Mouse (Mus musculus): Measurements from ENCODE around the gene Nol4l. TPM values are rescaled to one million over a fixed set of nuclear protein-coding genes. Genes with fewer than 3 reads are reported as not detected.

Gene Nol4l
- polyA plus RNA-seq, 2 experiments: 3.7 to 5.7 TPM

GRCm38 (mm10) chr2:153479486-153479885, 50.3 kb downstream of the Nol4l start:
- ATAC-seq (ENCODE audit: insufficient read depth) (peak; percentile 35; the same call in 1 of the 2 replicates), DNase-seq (ENCODE audit: low read depth in 3 of 3, low spot score in 3 of 3) (no peak)
- TF ChIP-seq EP300 (IDR thresholded peaks at IDR 0.05; ENCODE audit: low read depth) (no peak), CTCF (IDR thresholded peaks at IDR 0.05; ENCODE audit: low read depth) (no peak)
- no peaks in the 10 kb centered on the region for H3K9me3 ChIP-seq (ENCODE audit: control insufficient read depth, low read length)
- H3K36me3 ChIP-seq (replicated peaks; ENCODE audit: control insufficient read depth, insufficient read depth, low read depth): peaks cover 3% of the 10 kb centered on the region; the same call in 1 of the 2 replicates
- no peak overlapping the region for H3K9ac ChIP-seq (replicated peaks)
- 11% methylated on average over 1 of the region's 1 CpGs for WGBS (ENCODE audit: insufficient replicate concordance)
- H3K4me2 ChIP-seq (ENCODE audit: low read depth): no peak overlapping the region
- peak overlapping the region; percentile 4 for H3K27ac ChIP-seq
- peaks cover 28 to 47% of the 10 kb centered on the region in 2 experiments for H3K4me1 ChIP-seq (replicated peaks; ENCODE audit: control insufficient read depth in 2 of 2, insufficient read depth in 2 of 2, low read length in 1 of 2)
- no peak overlapping the region for H3K4me3 ChIP-seq (ENCODE audit: insufficient read depth in 1 of 2, low read depth in 2 of 2, low read length in 2 of 2)
- no peaks in the 10 kb centered on the region for H3K27me3 ChIP-seq (ENCODE audit: control insufficient read depth, insufficient read depth, low read length)

GRCm38 (mm10) chr2:153478583-153478982, 51.2 kb downstream of the Nol4l start:
- H3K4me2 ChIP-seq (ENCODE audit: low read depth): no peak overlapping the region
- ATAC-seq (ENCODE audit: insufficient read depth): peak; percentile 54; the same call in 1 of the 2 replicates
- no peaks in the 10 kb centered on the region for H3K9me3 ChIP-seq (ENCODE audit: control insufficient read depth, low read length)
- WGBS (ENCODE audit: insufficient replicate concordance): 27% methylated on average over 4 of the region's 4 CpGs
- peak in 2 of 3 experiments; percentile 48 to 54 for DNase-seq (ENCODE audit: low read depth in 3 of 3, low spot score in 3 of 3)
- peak; percentile 94 for TF ChIP-seq CTCF (IDR thresholded peaks at IDR 0.05; ENCODE audit: low read depth)
- no peak for TF ChIP-seq EP300 (IDR thresholded peaks at IDR 0.05; ENCODE audit: low read depth)
- H3K4me1 ChIP-seq (replicated peaks; ENCODE audit: control insufficient read depth in 2 of 2, insufficient read depth in 2 of 2, low read length in 1 of 2): peaks cover 22 to 38% of the 10 kb centered on the region in 2 experiments
- H3K27ac ChIP-seq: no peak overlapping the region; the same call in 1 of the 2 replicates
- H3K36me3 ChIP-seq (replicated peaks; ENCODE audit: control insufficient read depth, insufficient read depth, low read depth): peaks cover 3% of the 10 kb centered on the region; the same call in 1 of the 2 replicates
- H3K27me3 ChIP-seq (ENCODE audit: control insufficient read depth, insufficient read depth, low read length): no peaks in the 10 kb centered on the region
- H3K4me3 ChIP-seq (ENCODE audit: insufficient read depth in 1 of 2, low read depth in 2 of 2, low read length in 2 of 2): no peak overlapping the region
- no peak overlapping the region for H3K9ac ChIP-seq (replicated peaks)

- Histone ChIP-seq H3K4me3 (ENCODE audit: insufficient read depth in 1 of 2, low read depth in 2 of 2, low read length in 2 of 2) (no peak overlapping the region), H3K4me1 (replicated peaks; ENCODE audit: control insufficient read depth in 2 of 2, insufficient read depth in 2 of 2, low read length in 1 of 2) (peaks cover 11 to 24% of the 10 kb centered on the region in 2 experiments), H3K4me2 (ENCODE audit: low read depth) (no peak overlapping the region), H3K9ac (replicated peaks) (no peak overlapping the region), H3K36me3 (replicated peaks; ENCODE audit: control insufficient read depth, insufficient read depth, low read depth) (peaks cover 3% of the 10 kb centered on the region; the same call in 1 of the 2 replicates), H3K9me3 (ENCODE audit: control insufficient read depth, low read length) (no peaks in the 10 kb centered on the region), H3K27ac (no peak overlapping the region), H3K27me3 (ENCODE audit: control insufficient read depth, insufficient read depth, low read length) (no peaks in the 10 kb centered on the region)
- 52% methylated on average over 4 of the region's 4 CpGs for WGBS (ENCODE audit: insufficient replicate concordance)
- ATAC-seq (ENCODE audit: insufficient read depth) (no peak), DNase-seq (ENCODE audit: low read depth in 3 of 3, low spot score in 3 of 3) (no peak)
- no peak for TF ChIP-seq EP300 (IDR thresholded peaks at IDR 0.05; ENCODE audit: low read depth)
- TF ChIP-seq CTCF (IDR thresholded peaks at IDR 0.05; ENCODE audit: low read depth): no peak
Observed at GRCm38 (mm10) chr2:153475114-153476112, 54.4 kb downstream of the Nol4l start.

DNA sequence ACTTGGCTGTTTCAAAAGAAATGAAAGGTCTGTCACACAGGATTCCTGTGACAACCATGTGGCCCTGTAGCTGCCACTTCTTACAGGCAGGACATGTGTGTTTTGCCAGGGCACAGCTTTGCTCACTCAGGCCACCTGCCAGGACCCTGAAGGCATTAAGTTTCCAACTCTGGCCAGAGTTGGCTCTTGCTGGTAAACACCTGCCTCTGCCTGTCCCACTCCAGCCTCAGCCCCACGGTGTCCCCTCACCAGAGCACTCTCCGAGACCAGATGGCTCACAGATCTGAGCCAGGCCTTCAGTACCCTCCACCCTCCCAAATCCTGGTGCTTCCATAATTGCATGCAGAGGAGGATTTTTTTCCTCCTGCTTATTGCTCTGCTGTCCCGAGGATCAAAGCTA, 58.8 kb downstream of the Nol4l start:
- DNase-seq (ENCODE audit: low read depth in 3 of 3, low spot score in 3 of 3) (no peak), ATAC-seq (ENCODE audit: insufficient read depth) (no peak)
- Histone ChIP-seq H3K9me3 (ENCODE audit: control insufficient read depth, low read length) (no peaks in the 10 kb centered on the region), H3K4me3 (ENCODE audit: insufficient read depth in 1 of 2, low read depth in 2 of 2, low read length in 2 of 2) (no peak overlapping the region), H3K4me1 (replicated peaks; ENCODE audit: control insufficient read depth in 2 of 2, insufficient read depth in 2 of 2, low read length in 1 of 2) (peaks cover 0 to 7% of the 10 kb centered on the region in 2 experiments; a peak in 2 of 4 replicates), H3K4me2 (ENCODE audit: low read depth) (no peak overlapping the region), H3K27ac (no peak overlapping the region), H3K36me3 (replicated peaks; ENCODE audit: control insufficient read depth, insufficient read depth, low read depth) (0 out of 2 replicates have a peak, but pooled peaks cover 2% of the 10 kb centered on the region), H3K27me3 (ENCODE audit: control insufficient read depth, insufficient read depth, low read length) (no peaks in the 10 kb centered on the region), H3K9ac (replicated peaks) (no peak overlapping the region)
- WGBS (ENCODE audit: insufficient replicate concordance): 87% methylated on average over 3 of the region's 3 CpGs
- TF ChIP-seq EP300 (IDR thresholded peaks at IDR 0.05; ENCODE audit: low read depth) (no peak), CTCF (IDR thresholded peaks at IDR 0.05; ENCODE audit: low read depth) (no peak)

GRCm38 (mm10) chr2:153469764-153470163, 60.0 kb downstream of the Nol4l start:
- no peak for ATAC-seq (ENCODE audit: insufficient read depth)
- WGBS (ENCODE audit: insufficient replicate concordance): 78% methylated on average over 4 of the region's 4 CpGs
- no peak for TF ChIP-seq EP300 (IDR thresholded peaks at IDR 0.05; ENCODE audit: low read depth)
- TF ChIP-seq CTCF (IDR thresholded peaks at IDR 0.05; ENCODE audit: low read depth): no peak

More at GRCm38 (mm10) chr2:153469764-153470163, 60.0 kb downstream of the Nol4l start:
- no peak overlapping the region for H3K4me3 ChIP-seq (ENCODE audit: insufficient read depth in 1 of 2, low read depth in 2 of 2, low read length in 2 of 2)
- peaks cover 0 to 3% of the 10 kb centered on the region in 2 experiments; a peak in 2 of 4 replicates for H3K4me1 ChIP-seq (replicated peaks; ENCODE audit: control insufficient read depth in 2 of 2, insufficient read depth in 2 of 2, low read length in 1 of 2)
- no peaks in the 10 kb centered on the region for H3K27me3 ChIP-seq (ENCODE audit: control insufficient read depth, insufficient read depth, low read length)
- H3K36me3 ChIP-seq (replicated peaks; ENCODE audit: control insufficient read depth, insufficient read depth, low read depth): peaks cover 4% of the 10 kb centered on the region; the same call in 1 of the 2 replicates
- H3K9ac ChIP-seq (replicated peaks): no peak overlapping the region
- no peaks in the 10 kb centered on the region for H3K9me3 ChIP-seq (ENCODE audit: control insufficient read depth, low read length)
- H3K27ac ChIP-seq: no peak overlapping the region
- no peak for DNase-seq (ENCODE audit: low read depth in 3 of 3, low spot score in 3 of 3)
- H3K4me2 ChIP-seq (ENCODE audit: low read depth): no peak overlapping the region

Measured in liver, embryonic 14.5 days (tissue).